Mouse (Mus musculus) midbrain, embryonic 11.5 days (tissue): ENCODE measurements around the gene Greb1. TPM values are rescaled to one million over a fixed set of nuclear protein-coding genes. Genes with fewer than 3 reads are reported as not detected.

Source experiments
- ATAC-seq: fragments of 200-750 bp; cut with Nextera tagmentation; 2 replicates; pipeline ENCODE4 v1.8.0; 2017; ENCODE audit warnings: moderate TSS enrichment, moderate library complexity; ENCODE audit not compliant: low FRiP score
- DNase-seq: peaks from one replicate; pipeline ENCODE4 v3.0.0; 2015; ENCODE audit warnings: low spot score; ENCODE audit errors: missing footprints
- H3K27ac ChIP-seq: fragments of 300-500 bp; sonication (generic); 2 replicates; pipeline ENCODE4 v1.5.1; 2014; ENCODE audit warnings: low read depth, low read length
- H3K27me3 ChIP-seq: fragments of 300-500 bp; sonication (generic); 2 replicates; pipeline ENCODE4 v1.6.1; 2014; ENCODE audit warnings: mild to moderate bottlenecking, low read length, moderate library complexity, mixed read lengths; ENCODE audit not compliant: control insufficient read depth, insufficient read depth
- H3K36me3 ChIP-seq: fragments of 300-500 bp; sonication (generic); 2 replicates; pipeline ENCODE4 v1.6.1; 2014; ENCODE audit warnings: mild to moderate bottlenecking, low read length, moderate library complexity, mixed read lengths; ENCODE audit not compliant: control insufficient read depth, insufficient read depth
- H3K4me1 ChIP-seq: fragments of 300-500 bp; sonication (generic); 2 replicates; pipeline ENCODE4 v1.6.1; 2014; ENCODE audit warnings: low read length; ENCODE audit not compliant: control insufficient read depth, insufficient read depth
- H3K4me2 ChIP-seq: fragments of 300-500 bp; sonication (generic); 2 replicates; pipeline ENCODE4 v1.6.1; 2014; ENCODE audit warnings: mild to moderate bottlenecking, moderate library complexity
- H3K4me3 ChIP-seq: fragments of 300-500 bp; sonication (generic); 2 replicates; pipeline ENCODE4 v1.5.1; 2014; ENCODE audit warnings: low read depth, low read length
- H3K9ac ChIP-seq: fragments of 300-500 bp; sonication (generic); 2 replicates; pipeline ENCODE4 v1.6.1; 2014; ENCODE audit warnings: low read length
- H3K9me3 ChIP-seq: fragments of 300-500 bp; sonication (generic); 2 replicates; pipeline ENCODE4 v1.6.1; 2016; ENCODE audit warnings: low read length; ENCODE audit not compliant: control insufficient read depth
- WGBS: fragments of 180-500 bp; shearing (Covaris S2); extraction: QIAGEN DNeasy Blood & Tissue Kit; methylation state at CpG from one replicate; pipeline ENCODE4 v1.1.7; 2014; 5-methylcytosine and 5-hydroxymethylcytosine counted together
- polyA plus RNA-seq: library from polyadenylated mRNA; unstranded; fragments of >200 nt; fragmentation: Nextera tagmentation; extraction: Ambion mirVana; gene quantifications from 2 replicates; pipeline ENCODE4 v1.2.1, GENCODE M21; 2014

Greb1 gene
- polyA plus RNA-seq, 1 experiment from 2014 or later: 15.4 TPM

DNA sequence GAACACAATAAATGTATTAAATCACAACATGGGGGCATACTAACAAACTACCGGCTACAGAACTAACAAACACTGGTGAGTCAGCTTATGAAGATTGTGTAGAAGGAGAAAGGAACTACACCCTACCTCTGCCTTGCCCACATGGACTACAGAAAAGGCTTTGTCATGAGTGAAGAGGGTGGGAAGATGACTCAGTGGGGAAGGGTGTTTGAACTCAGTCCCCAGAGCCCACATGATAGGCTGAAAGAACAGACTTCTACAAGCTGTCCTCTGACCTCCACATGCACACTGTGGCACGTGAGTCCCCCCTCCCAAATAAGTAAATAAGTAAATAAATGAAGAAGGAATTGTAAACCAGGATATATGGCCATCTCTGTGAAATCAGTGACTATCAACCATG is 21.5 kb downstream of the Greb1 start:
- Histone ChIP-seq H3K36me3 (peaks cover 5% of the 10 kb centered on the region; the same call in 1 of the 2 replicates), H3K4me2 (no peak overlapping the region), H3K4me3 (no peak overlapping the region), H3K27me3 (no peaks in the 10 kb centered on the region), H3K9me3 (no peaks in the 10 kb centered on the region; the same call in 1 of the 2 replicates), H3K27ac (no peak overlapping the region), H3K9ac (no peak overlapping the region), H3K4me1 (no peaks in the 10 kb centered on the region)
- DNase-seq: no peak
- ATAC-seq: no peak
- WGBS: 60% methylated on average over 2 of the region's 2 CpGs

DNA sequence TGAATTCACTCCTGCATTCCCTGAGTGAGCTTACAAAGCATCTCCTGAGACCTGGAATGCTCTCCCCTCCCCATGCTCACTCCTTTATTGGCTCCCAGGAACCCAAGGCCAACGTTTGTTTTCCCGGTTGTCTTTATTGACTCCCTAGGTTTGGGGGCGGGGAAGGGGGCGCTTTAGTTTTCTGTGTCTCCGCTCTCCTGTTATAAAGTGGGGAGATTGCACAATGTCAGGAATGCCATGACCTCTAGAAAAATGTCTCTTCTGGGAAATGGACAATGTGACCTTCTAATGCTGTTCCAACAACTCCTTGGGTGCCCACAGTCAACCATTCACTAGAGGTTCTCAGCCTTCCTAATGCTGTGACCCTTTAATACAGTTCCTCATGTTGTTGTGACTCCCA is 22.2 kb downstream of the Greb1 start:
- Histone ChIP-seq H3K4me1 (no peaks in the 10 kb centered on the region), H3K9ac (no peak overlapping the region), H3K9me3 (no peaks in the 10 kb centered on the region; the same call in 1 of the 2 replicates), H3K4me2 (no peak overlapping the region), H3K27me3 (no peaks in the 10 kb centered on the region), H3K27ac (no peak overlapping the region), H3K36me3 (peaks cover 2% of the 10 kb centered on the region; the same call in 1 of the 2 replicates), H3K4me3 (no peak overlapping the region)
- WGBS: 74% methylated on average over 5 of the region's 5 CpGs
- ATAC-seq (no peak), DNase-seq (no peak)

DNA sequence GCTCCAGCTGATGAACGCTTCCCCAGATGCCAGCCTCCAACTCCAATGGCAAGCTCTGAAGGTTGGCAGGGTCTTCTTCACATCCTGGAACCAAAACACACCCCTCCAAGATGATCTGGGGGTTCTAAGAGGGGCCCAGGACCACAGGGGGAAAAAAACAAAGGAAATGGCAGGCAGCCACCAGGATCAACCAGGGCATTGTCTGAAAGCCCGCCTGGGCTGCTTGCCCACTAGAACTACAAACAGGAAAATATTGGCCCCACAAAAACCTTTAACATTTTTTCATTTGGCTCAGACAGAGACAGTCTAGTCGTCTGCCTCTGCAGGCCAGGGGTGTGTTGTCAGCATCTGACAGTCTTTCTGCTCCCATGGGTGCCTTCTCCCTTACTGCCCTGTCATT is 25.3 kb downstream of the Greb1 start:
- 89% methylated on average over 3 of the region's 3 CpGs for WGBS
- ATAC-seq (no peak), DNase-seq (no peak)
- Histone ChIP-seq H3K27ac (no peak overlapping the region), H3K36me3 (no peaks in the 10 kb centered on the region), H3K4me2 (no peak overlapping the region), H3K4me1 (no peaks in the 10 kb centered on the region), H3K9me3 (no peaks in the 10 kb centered on the region; the same call in 1 of the 2 replicates), H3K9ac (no peak overlapping the region), H3K27me3 (no peaks in the 10 kb centered on the region), H3K4me3 (no peak overlapping the region)

DNA sequence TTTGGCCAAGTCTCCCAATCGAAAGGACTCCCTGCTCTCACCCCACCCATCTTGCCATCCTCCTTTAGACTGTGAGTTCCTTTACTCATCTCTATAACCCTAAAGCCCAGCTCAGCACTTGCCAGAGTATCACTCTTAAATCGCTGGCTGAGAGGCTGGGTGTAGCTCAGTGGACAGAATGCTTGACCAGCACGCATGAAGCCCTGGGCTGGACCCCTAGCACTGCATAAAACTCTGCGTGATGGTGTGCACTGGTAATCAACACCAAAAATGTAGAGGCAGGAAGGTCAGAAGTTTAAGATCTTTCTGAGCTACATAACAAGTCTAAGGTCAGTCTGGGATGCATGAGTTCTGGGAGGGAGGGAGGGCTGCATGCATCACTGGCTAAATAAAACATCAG is 26.1 kb downstream of the Greb1 start:
- Histone ChIP-seq H3K27ac (no peak overlapping the region), H3K4me3 (no peak overlapping the region)
- WGBS: 93% methylated on average over 4 of the region's 4 CpGs

DNA sequence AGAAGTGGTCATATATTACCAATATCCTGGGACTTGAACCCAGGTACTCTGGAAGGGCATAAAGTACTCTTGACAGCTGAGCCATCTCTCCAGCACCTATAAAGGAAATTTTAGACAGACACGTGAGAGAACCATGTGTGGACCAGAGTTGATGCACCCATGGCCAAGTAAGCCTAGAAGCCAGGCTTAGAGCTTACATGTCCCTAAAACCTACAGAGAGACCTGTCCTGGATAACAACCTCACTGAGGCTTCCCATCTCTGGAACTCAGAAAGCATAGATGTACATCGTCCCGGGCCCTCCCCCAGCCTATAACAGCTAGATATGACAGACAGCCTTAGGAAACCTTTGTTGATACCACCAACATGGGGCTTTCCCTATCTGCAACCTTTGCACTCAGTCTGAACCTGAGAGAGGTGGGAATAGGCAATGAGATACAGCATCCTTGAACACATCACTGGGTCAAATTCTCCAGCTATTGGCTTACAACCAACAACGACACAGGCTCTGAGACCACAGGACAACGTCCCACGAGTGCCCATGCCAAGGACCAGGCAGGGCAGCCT is 31.0 kb downstream of the Greb1 start:
- no peak overlapping the region for H3K9ac ChIP-seq
- no peak overlapping the region for H3K4me3 ChIP-seq
- no peak for DNase-seq
- H3K36me3 ChIP-seq: no peaks in the 10 kb centered on the region
- H3K27ac ChIP-seq: no peak overlapping the region
- H3K4me1 ChIP-seq: peaks cover 3% of the 10 kb centered on the region; the same call in 1 of the 2 replicates
- ATAC-seq: no peak
- no peak overlapping the region for H3K4me2 ChIP-seq
- 91% methylated on average over 6 of the region's 6 CpGs for WGBS
- no peaks in the 10 kb centered on the region for H3K9me3 ChIP-seq
- no peaks in the 10 kb centered on the region for H3K27me3 ChIP-seq

More for the DNA sequence above, 26.1 kb downstream of the Greb1 start:
- Histone ChIP-seq H3K36me3 (no peaks in the 10 kb centered on the region), H3K9ac (no peak overlapping the region), H3K9me3 (no peaks in the 10 kb centered on the region; the same call in 1 of the 2 replicates), H3K4me1 (no peaks in the 10 kb centered on the region), H3K4me2 (no peak overlapping the region), H3K27me3 (no peaks in the 10 kb centered on the region)
- DNase-seq (no peak), ATAC-seq (no peak)

DNA sequence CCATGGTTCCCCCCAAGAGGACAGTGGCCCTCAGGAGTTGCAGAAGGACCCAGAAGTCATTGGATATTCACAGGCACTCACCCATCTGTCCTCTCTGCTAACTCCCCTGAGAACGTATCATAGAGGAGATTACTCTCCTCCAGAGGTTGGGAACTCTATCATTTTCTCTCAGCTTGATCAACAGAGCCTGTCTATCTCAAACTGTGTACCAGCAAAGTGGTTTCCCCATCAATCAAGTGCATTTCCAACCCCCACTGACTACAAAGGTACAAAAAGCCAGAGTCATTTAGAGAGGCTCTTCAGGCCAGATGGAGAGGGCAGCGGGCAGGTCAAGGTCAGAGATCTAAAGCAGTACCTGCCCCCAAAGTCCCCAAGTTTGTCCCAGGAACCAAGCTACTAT is 32.0 kb downstream of the Greb1 start:
- no peak overlapping the region for H3K27ac ChIP-seq
- DNase-seq (no peak), ATAC-seq (no peak)
- H3K9ac ChIP-seq: no peak overlapping the region
- H3K4me2 ChIP-seq: no peak overlapping the region
- no peaks in the 10 kb centered on the region for H3K9me3 ChIP-seq
- peaks cover 3% of the 10 kb centered on the region; the same call in 1 of the 2 replicates for H3K4me1 ChIP-seq
- H3K36me3 ChIP-seq: no peaks in the 10 kb centered on the region
- WGBS: 78% methylated on average over 2 of the region's 2 CpGs
- no peak overlapping the region for H3K4me3 ChIP-seq
- H3K27me3 ChIP-seq: no peaks in the 10 kb centered on the region

DNA sequence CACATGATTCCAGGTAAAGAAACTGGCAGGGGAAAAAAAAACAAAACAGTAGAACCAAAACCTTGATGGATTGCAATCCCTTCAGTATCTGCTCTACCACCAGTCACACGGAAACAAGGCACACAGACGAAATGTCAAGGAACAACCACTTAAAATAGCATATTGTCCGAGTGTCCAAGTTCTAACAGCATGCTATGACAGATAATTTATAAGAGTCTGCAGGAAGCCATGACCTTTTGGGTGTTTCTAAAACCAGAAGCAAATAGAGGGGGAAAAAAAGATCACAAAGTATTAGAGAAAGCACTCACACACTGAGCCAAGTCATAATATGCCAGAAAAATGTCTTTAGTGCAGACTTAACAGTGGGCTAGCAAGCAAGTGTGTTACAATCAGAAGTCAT is 32.4 kb downstream of the Greb1 start:
- H3K36me3 ChIP-seq: no peaks in the 10 kb centered on the region
- WGBS: 81% methylated on average over 3 of the region's 3 CpGs
- no peak overlapping the region for H3K27ac ChIP-seq
- no peak overlapping the region for H3K4me3 ChIP-seq
- H3K9ac ChIP-seq: no peak overlapping the region
- ATAC-seq (no peak), DNase-seq (no peak)
- no peaks in the 10 kb centered on the region for H3K9me3 ChIP-seq
- no peaks in the 10 kb centered on the region for H3K27me3 ChIP-seq
- peaks cover 3% of the 10 kb centered on the region; the same call in 1 of the 2 replicates for H3K4me1 ChIP-seq
- H3K4me2 ChIP-seq: no peak overlapping the region

DNA sequence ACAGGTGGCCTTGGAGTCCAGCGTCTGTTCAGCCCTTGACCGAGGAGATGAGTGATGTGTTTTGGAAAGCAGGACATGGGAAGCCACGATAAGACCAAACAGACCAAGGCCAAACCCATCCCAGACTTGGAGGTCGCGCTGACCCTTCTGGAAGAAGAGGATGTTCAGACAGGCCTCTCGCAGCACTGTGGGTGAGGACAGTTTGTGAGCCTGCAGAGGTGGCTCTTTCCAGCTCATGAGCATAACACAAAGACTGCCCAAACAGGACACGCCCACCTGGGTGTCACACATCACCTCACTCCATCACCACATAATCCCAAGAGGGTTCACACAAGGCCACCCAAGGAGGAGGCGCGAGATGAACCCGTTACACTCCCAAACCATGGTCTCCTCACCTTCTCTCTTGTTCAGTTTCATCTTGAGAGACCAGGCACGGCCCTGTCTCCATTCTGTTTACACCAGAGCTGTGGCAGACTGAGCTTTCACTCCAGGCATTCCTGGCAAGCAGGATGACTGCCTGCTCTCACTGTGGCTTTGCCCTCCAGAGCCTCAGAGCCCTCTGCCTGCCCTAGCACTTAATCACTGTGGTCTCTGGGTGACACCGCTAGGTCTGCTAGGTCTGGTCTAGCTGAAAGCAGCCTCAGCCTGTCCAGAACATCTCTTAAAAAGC is 35.8 kb downstream of the Greb1 start:
- Histone ChIP-seq H3K4me3 (no peak overlapping the region), H3K4me1 (peaks cover 3% of the 10 kb centered on the region), H3K27ac (no peak overlapping the region), H3K9ac (no peak overlapping the region), H3K4me2 (no peak overlapping the region), H3K36me3 (no peaks in the 10 kb centered on the region), H3K9me3 (no peaks in the 10 kb centered on the region), H3K27me3 (no peaks in the 10 kb centered on the region)
- ATAC-seq: no peak
- DNase-seq: no peak
- WGBS: 77% methylated on average over 12 of the region's 12 CpGs

DNA sequence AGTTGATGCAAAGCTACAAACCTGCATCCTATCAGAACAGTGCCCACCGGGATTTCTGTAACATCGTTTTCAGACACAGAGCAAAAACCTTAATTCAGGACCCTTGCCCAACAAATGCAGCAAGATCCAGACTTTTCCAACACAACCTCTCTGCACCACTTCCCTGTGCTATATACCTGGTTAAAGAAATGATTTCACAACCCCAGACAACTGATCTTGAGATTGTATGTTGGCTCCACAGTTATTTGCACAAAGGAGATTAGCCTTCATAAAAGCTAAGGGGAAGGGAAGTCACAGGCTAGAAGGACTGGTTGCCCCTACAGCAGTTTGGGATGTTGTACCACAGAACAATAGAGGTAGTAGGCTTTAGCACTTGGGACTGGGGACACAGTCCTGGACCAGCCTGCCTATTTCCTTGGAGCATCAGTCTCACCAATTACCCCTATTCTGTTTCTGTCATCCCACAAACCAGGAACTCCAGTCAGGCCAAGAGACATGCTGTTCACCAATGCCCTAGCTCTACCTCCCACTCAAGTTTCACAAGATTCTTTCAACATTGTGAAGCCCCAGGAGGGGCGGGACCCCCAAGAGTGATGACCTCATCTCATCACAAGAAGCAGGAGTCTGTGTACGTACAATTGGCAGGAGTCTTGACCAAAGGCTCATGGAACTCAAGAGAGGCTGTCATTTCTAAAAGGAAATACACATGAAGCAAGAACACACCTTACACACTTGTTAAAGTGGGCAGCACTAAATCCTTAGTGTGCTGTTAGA is 36.9 kb downstream of the Greb1 start:
- H3K9me3 ChIP-seq: no peaks in the 10 kb centered on the region
- H3K36me3 ChIP-seq: no peaks in the 10 kb centered on the region
- peaks cover 3% of the 10 kb centered on the region for H3K4me1 ChIP-seq
- H3K27me3 ChIP-seq: no peaks in the 10 kb centered on the region
- H3K27ac ChIP-seq: no peak overlapping the region
- no peak overlapping the region for H3K4me3 ChIP-seq
- WGBS: 78% methylated on average over 4 of the region's 4 CpGs
- no peak for ATAC-seq
- H3K4me2 ChIP-seq: no peak overlapping the region
- no peak overlapping the region for H3K9ac ChIP-seq
- no peak for DNase-seq
